Mouse (Mus musculus): Measurements from ENCODE around the gene Nfic. TPM values are rescaled to one million over a fixed set of nuclear protein-coding genes. Genes with fewer than 3 reads are reported as not detected.
A peak's percentile ranks its signal among the peaks of the same experiment; 100 is the strongest.

Nfic gene
- total RNA-seq, 1 experiment from 2014 or later: 104 TPM

DNA sequence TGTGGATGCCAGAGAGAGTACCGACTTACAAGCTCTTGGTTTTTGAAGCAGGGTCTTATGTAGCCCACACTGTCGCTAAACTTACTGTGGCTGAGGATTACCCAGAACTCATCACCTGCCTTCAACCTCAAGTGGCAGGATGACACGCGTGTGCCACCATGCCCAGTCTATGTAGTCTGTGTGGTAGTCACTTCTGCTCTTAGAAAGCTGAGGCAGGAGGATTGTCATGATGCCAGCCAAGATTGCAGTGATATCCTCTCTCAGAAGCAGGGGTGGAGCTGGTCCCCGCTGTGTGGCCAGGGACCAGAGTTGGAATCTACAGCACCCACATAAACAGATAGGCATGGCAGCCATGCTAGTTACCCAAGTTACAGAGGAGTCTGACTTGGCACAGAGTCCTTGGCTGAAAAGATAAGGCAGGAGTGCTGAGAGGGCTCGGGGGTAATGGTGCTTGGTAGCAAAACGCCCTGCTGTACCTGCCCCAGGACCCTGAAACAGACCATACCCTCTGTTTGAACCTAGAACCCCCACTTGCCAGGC lies 30.1 kb upstream of the Nfic start:
- no peak for DNase-seq

GRCm38 (mm10) chr10:81485060-81485449 lies 29.6 kb upstream of the Nfic start:
- no peak for DNase-seq

DNA sequence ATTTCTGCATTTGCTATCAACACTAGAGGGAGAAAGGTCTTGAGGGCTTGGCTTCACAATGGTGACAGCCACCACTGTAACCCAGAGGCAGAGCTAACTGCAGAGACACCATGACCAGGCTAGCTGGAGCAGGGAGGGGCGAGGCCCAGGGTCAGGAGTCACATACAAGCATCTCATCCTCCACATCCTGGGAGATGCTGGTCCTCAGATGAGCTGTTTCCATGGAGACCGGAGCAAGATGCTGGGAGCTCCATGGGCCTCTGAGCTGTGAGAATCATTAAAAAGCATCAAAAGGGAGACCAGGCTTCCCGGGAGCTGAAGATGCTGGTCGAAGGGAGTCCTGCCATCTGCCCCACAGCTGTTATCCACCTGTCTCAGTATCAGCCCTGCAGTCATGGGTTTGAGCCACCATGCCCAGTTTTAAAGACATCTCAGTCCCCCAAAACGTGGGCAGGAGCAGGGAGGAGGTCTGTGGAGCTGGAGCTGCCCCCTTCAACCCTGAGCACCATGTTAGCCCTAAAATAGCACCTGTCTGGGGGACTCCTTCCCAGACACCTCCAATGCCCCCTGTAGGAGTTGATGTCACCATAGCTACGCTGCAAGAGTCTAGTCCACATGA lies 29.1 kb upstream of the Nfic start:
- DNase-seq: no peak

- peak; percentile 48 for DNase-seq
Observed at GRCm38 (mm10) chr10:81483983-81484382, 28.5 kb upstream of the Nfic start.

GRCm38 (mm10) chr10:81482533-81482889 lies 27.1 kb upstream of the Nfic start, which contains the start of gene Celf5:
TSS of gene Celf5 (minus strand) at chr10:81482709.
- peak; percentile 68 for DNase-seq

DNA sequence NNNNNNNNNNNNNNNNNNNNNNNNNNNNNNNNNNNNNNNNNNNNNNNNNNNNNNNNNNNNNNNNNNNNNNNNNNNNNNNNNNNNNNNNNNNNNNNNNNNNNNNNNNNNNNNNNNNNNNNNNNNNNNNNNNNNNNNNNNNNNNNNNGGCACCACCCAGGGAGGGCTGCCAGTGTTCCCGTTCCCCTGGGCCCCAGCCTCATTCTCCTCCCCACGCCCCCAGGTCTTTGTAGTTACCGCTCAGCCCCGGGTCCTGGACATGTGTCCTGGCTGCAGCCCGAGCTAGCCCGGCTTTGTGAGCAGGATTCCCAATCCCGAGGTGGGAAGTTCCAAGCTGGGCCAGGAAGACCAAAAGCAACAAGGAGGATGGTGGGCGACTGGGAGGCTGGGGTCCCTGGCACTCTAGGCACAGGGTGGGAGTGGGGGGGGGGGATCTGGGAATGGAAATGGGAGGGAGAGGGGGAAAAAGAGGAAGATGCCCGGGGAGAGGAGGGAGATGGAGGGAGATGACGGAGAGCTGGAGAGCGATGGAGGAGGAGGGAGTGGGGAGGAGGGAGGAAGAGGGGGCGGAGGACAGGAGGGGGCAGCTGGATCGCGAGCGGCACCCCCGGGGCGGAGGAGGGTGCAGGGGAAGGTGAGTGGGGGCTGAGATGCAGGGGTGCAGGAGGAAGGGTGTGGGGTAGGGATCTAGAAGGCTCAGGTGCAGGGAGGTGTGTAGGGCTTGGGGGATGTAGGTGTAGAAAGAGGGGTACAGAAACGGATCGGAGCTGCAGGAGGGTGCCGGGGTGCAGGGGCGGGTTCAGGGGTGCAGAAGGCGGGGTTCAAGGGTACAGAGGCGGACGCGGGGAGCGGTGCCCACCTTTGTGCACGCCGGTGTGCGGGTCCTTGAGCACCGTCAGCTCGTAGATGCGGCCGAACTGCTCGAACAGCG lies 26.4 kb upstream of the Nfic start:
- no peak for DNase-seq

- no peak for DNase-seq
Observed at GRCm38 (mm10) chr10:81474461-81474860, 19.0 kb upstream of the Nfic start.

GRCm38 (mm10) chr10:81473003-81473451 lies 17.6 kb upstream of the Nfic start:
- no peak for DNase-seq

GRCm38 (mm10) chr10:81472403-81473002 lies 17.1 kb upstream of the Nfic start:
- no peak for DNase-seq

GRCm38 (mm10) chr10:81470454-81470853 lies 15.0 kb upstream of the Nfic start:
- DNase-seq: no peak

- DNase-seq: peak; percentile 2
Observed at GRCm38 (mm10) chr10:81469253-81469652, 13.8 kb upstream of the Nfic start.

DNA sequence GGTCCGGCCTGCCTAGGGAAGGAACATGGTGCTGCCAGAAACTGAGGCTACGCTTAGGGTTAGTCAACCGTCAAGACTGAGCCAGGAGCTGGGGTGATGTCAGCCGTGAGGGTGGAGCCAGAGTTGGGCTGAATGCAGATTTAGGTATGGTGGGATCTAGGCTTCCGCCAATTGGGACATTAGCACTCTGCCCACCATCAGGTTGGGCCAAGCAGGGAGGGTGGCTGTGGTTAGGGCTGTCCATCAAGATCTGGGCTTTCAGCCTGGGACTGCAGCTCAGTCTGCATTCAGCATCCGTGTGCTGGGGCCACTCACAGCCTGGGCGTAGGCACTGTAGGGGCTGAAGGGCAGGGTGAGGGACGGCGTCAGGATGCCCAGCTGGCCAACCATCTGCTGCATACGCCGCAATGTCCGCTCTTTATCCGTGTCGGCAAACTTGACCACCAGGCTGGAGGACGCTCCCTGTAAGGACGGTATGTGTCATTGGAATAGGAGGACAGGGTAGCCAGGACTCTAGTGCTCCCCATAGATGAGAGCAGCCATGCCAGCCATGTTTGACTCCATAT lies 12.3 kb upstream of the Nfic start:
- peak; percentile 2 for DNase-seq

DNA sequence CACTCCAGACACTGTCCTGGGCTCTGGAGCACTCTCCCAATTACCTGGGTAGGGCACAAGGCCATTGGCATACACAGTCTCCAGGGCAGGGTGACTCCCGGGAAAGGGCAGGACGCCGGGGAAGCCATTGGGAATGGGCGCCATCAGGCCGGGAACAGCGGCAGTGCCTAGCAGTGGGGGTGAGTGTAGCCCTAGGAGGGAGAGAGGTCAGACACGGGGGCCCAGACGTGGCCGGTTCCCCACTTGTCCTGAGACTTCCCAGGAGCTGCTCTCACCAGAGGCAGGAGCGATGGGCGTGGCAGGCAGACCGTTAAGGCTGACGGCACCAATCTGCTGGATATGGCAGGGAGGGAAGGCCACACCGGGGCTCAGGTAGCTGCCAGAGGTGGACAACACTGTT lies 11.4 kb upstream of the Nfic start:
- DNase-seq: peak; percentile 1

- peak; percentile 1 for DNase-seq
Observed at GRCm38 (mm10) chr10:81466066-81466465, 10.6 kb upstream of the Nfic start.

GRCm38 (mm10) chr10:81465265-81465645 lies 9.8 kb upstream of the Nfic start:
- no peak for DNase-seq

DNA sequence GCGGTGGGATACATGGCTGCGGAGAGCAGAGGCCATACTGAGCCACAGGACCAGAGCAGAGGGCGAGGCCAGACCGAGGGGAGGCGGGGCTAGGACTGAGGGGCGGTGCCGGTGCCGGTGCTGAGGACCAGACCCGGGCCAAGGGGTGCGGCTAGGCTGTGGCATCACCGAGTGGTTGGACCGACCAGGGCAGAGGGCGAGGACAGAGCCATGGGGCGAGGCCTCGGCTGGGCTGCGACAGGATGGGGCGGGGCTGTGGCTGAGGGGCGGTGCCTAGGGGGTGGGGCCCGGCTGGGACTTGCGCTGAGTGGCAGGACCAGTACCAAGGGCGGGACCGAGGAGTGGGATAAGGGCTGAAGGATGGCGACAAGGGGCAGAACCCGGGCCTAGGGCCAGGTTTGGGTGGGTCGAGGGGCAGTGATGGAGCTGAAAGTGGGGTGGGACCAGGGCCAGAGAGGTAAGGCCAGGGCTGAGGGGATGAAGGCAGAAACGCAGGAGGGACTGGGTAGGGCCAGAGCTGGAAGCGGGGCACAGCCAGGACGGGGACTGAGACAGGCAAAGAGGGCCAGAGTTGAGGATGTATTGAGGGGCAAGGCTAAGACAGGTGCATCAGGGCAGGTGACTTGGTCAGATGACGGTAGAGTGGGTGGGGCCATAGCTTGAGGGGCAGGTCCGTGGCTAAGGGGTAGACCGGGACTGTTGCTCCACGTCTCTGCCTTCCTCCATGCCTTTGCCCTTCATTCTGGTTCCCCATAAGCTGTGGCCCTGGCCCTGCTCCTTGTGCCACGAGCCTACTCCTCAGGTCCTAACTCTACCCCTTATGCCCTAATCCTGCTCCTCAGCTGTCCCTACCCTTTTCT lies 9.2 kb upstream of the Nfic start:
- DNase-seq: peak; percentile 84

DNA sequence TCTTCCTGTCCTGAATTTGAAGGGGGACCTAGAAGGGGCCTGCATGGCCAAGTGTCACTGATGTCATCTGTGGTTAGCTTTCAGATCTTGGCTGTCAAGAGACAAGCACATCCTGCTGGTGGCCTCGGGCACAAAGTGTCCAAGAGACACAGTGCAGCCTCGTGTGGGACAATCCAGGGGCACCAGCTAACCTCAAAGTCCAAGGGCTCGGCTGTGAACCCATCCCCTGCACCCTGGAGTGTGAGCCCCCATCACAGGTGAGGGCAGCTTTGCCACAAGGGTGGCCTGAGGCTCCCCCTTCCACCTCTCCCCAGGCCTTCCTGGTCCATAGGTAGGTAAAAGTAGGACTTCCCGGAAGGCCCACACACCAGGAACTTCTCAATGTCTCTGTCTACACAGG lies 8.1 kb upstream of the Nfic start:
- no peak for DNase-seq

- no peak for DNase-seq
Observed at GRCm38 (mm10) chr10:81462917-81463316, 7.5 kb upstream of the Nfic start.

DNA sequence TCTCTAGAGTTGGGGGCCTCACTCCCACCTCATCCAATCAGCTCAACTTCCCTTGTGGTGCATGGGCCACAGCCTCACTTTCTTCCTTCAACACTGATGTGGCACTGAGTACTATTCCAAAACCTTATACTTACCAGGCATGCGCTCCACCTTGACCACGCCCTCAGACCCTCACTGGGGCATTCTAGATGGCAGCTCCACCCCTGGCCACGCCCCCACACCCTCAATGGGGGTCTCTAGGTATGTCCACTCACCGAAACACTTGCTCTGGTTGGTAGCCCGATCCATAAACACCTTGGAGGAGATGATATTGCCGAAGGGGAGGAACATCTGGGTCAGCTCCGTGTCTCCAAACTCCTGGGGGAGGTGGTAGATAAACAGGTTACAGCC lies 7.0 kb upstream of the Nfic start:
- DNase-seq: no peak

DNA sequence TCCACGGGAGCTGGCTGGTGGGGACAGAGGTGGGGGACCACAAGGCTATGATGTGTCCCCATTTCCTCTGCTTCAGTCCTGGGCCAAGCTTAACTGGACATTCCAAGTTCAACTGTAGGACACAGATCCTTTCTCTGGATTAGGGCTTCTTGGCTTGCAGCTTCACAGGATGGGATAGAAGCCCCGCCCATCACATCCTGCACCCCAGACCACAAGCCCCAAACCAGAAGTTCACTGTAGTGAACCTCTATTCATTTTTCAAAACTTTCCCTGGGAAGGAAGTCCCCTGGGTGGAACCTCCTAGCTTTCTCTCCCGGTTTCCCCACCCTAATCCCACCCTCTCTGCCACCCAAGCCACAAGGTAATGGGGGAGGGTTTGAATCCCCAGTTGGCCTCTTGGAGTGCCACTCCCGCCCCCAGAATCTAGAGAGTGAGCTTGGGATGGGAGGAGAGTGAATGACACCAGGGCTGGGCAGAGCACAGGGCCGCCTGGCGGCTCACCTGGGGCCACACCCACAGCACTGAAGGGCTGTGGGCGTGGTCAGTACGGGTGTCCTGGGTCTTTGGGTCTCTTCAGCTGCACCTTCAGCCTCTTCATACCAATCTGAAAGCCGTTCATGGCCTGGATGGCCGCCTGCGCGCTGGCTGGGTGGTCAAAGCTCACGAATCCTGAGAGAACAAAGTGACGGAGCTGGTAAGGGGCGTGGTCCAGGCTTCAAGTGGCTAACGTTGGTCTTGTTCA lies 6.4 kb upstream of the Nfic start:
- DNase-seq: no peak

- DNase-seq: no peak
Observed at GRCm38 (mm10) chr10:81460951-81461350, 5.5 kb upstream of the Nfic start.
